Mouse (Mus musculus) left cerebral cortex, adult 11 months (tissue): ENCODE results near the gene Sfxn5.

Experiments used
- DNase-seq: peaks from one replicate; pipeline ENCODE4 v3.0.0; 2022; ENCODE audit warnings: low spot score

Sfxn5 gene

DNA sequence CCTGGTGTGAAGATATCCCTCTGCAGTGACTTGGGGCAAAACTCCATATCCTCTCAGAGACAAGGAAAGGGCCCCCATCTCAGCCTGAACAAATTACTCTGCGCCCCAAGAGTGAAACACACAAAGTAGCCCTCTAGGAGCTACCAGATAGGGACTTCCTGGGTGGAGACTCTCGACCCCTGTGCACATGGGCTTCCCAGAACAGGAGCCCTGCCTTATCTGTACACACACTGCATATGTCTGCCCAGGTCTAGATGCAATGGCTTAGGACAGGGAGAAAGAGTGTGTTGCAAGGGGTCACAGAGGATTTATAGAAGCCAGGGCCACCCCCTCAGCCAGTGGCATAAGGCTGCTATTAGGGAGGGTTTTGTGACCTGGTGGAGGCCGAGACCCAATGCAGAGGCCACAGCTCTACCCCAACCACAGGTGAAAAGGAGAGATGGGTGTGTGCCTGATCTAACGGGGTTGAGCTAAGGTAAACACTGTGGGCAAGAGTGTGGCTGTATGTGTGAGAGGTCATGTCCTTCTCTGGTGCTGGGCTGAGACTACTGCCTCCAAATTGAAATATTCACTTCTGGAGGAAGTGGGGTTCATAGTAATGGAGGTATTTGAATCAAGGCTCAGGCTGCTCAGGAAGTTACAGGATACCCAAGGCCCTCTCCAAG, 44.9 kb downstream of the Sfxn5 start:
- no peak for DNase-seq

DNA sequence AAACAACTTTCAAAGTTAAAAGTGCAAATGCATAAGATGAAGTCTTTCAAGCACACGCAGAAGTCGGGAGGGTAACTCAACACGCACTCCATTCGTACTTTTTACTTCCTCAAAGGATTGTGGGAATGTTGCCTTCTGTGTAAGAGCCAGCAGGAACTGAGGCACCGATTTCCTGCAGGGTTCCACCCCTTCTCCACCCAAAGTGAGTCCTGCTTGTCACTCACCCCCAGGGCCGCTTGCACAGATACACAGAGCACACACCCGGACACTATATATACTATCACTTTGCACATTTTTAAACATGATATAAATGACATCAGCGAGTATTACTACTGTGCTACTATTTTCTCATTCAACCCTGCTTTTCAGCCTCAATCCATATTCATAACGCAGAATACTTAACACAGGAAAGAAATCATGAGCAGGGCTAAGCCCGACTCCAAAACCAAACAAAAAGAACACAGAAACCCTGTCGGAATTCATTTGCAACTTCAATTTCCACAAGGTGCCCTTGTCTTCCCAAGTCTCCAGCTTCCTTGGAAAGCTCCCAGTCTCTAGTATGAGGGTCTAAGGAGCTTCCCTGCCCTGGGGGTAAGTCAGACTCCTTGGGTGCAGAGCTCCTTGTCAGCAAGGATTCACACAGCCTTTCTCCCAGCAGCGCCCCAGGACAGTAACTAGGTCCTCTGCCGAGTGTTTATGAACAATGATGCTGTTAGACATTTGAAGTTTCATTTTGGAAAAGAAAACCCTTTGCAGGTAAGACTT, 46.8 kb downstream of the Sfxn5 start:
- no peak for DNase-seq

DNA sequence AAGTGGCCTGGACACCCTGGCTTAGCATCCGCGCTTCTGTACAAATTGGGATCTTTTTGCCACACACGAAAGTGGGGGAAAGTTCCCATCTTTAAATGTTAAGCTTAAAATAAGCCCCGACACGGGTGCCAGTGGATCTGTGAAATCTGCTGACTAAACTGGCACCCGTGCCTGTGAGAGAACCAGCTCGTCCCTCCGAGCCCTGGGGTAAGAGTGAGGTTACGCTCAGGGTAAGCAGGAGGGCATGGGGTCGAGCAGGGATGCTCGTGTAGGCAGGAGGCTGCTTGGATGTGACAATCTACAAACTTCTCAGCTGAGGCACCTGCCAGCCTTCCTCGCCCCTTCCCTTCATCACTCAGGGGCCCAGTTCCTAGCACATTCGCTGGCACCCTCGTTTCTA, 52.4 kb downstream of the Sfxn5 start:
- peak; percentile 37 for DNase-seq

DNA sequence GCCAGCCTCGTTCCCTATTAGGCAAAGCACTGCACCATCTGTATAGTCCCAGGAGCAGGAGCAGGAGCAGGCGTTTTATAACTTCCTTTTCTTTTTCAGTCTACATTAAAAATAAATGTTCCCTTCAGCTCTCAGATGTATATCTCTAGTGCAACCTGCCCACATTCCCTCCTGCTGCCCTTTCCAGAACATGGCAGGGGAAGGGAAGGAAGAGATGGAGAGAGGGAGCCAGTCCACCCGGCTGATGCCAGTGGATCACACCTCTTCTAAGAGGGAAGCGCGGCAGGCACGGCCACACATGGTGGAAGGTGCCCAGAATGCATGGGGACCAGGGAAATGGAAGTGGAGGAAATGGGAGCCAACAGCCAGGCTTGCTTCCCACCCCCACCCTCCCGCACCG, 56.7 kb downstream of the Sfxn5 start:
- peak; percentile 52 for DNase-seq

DNA sequence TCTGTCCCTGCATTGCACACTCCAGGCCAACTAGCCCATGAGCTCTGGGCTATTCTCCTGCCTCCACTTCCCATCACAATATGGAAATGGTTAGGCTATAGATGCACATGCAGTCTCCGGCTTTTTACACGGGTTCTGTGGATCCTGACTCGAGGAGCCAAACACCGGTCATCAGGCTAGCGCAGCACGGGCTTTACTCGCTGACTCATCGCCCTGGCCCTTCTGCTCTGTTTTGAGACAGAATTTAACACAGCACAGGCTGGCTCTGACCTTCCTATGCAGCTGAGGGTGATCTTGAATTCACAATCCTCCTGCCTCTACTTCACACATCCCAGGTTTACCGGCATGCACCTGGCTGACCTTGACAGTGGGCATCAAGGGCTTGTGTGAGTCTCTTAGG, 60.8 kb downstream of the Sfxn5 start:
- DNase-seq: no peak

DNA sequence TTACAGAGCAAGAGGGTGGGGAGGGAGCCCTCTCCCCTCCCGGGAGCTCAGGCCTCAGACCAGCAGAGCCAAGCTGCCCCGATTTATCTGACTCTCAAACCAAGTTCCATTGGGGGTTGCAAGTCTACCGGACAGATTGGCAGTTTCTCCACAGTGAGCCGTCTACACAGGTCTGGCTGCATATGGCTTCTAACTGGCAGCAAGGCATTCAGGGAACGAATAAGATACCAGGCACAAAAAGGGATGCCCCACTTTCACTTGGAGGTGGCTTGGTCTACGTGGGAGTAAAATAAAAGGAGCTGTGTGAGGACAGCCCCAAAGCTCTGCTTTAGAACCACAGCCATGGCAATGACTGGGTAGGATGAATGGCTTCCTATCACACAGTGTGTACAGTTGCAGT, 67.2 kb downstream of the Sfxn5 start:
- peak; percentile 36 for DNase-seq

DNA sequence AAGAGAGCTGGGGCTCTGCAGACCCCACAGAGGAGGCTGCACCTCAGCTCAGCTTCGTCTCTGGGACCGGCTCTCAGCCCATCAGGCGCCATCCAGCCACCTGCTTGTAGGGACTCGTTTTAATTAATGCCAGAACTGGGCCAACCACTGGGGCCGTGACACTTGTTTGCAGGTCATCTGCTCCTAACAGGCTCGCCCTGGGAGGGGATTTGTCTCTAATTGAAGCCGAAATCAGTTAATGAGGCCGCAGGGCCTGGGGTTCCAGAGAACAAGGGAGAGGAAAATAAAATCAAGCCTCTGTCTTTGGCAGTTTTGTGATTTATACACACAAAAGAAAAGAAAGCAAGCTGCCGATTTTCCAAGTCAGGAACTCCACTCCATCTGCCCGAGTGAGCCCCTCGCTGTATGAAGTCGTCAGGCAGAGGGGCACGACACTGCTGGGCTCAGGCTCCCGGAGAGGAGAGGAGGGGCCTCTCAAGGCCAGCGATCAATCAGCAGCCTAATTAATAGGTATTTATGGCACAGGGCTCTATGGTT, 68.2 kb downstream of the Sfxn5 start:
- DNase-seq: no peak

GRCm38 (mm10) chr6:85262865-85263515, 70.2 kb downstream of the Sfxn5 start:
- DNase-seq: no peak

- no peak for DNase-seq
These were observed 74.1 kb downstream of the Sfxn5 start for GRCm38 (mm10) chr6:85259094-85259630.

- DNase-seq: no peak
These were observed 77.6 kb downstream of the Sfxn5 start for GRCm38 (mm10) chr6:85255578-85255977.

- DNase-seq: no peak
These were observed 79.2 kb downstream of the Sfxn5 start for GRCm38 (mm10) chr6:85253994-85254541.

- no peak for DNase-seq
These were observed 79.9 kb downstream of the Sfxn5 start for GRCm38 (mm10) chr6:85253275-85253674.

GRCm38 (mm10) chr6:85252251-85253058, 80.8 kb downstream of the Sfxn5 start:
- DNase-seq: no peak

DNA sequence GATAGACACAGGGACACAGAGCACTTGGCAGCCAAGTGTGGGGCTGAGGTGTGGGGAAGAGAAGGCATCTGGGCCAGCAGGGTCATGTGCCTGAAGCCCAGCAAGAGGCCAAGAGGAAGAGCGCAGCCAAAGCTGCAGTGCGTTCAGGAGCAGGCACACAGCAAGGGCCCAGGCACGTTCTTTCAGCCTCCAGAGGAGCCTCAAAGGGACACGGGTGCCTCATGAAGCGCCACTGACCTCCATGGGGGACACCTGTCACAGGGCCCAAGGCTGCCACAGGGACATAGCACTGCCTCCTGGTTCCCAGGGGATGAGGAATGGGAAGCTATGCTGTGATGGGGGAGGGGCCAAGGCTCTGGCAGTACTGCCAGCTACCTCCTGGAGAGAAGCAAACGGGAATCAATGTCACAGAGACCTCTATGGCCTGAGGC, 82.4 kb downstream of the Sfxn5 start:
- DNase-seq: no peak

GRCm38 (mm10) chr6:85249821-85250220, 83.4 kb downstream of the Sfxn5 start:
- DNase-seq: no peak

DNA sequence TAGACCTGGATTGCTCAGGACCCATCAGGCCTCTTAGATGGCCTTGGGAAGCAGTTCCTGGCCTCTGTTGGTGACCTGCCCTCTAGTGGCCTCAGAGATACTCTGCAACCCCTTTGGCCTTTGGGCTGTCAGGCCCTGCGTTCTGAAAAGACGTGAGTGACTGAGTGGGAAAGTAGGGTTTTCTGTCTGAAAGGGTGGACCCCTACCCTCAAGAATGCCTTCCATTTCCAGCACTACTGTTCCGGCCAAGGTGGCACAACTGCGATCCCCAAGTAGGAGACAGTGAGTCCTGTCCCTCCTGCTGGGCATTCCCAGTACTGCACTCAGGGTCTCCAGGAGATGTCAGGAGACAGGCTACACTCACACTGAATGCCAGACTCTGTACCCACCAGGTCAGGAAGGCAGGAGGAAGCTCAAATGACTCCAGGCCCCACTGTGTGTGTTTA, 94.2 kb downstream of the Sfxn5 start:
- DNase-seq: no peak

- no peak for DNase-seq
These were observed 95.5 kb downstream of the Sfxn5 start for GRCm38 (mm10) chr6:85237595-85238337.

- DNase-seq: peak; percentile 35
These were observed 96.2 kb downstream of the Sfxn5 start for GRCm38 (mm10) chr6:85237001-85237400.

DNA sequence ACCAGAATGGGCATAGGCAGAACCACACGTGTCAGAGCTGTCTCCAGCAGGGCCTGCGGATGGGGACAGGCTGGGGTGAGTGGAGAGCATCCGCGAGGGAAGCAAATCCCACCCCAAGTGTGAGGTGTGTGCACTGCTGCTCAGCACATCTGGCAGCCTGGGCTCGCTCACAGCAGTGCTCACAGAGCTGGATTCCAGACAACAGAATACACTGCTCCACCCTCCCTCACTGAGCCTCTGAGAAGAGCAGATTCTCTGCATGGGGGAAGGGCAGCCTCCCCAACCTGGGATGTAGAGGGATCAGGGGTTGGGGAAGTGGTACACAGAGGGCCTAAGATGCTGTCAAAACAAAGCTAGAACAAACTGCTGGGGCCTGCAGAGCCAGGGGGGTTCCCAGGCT, 98.4 kb downstream of the Sfxn5 start:
- DNase-seq: no peak

GRCm38 (mm10) chr6:85232836-85233623, 100.2 kb downstream of the Sfxn5 start:
- no peak for DNase-seq
